Mouse (Mus musculus) frontal cortex, adult 2 months (tissue): ENCODE measurements at regions not wholly inside any gene's neighbourhood (a gene's known extent, or its start where the extent isn't known, plus 50 kb on each side); places are given as distances from the start of the nearest gene placed in this dataset.

Experiments
- DNase-seq, 2 experiments: peaks; one replicate each; pipeline ENCODE4 v3.0.0; 2022; ENCODE audit warnings: low spot score in 1 of 2; ENCODE audit errors: extremely low spot score in 1 of 2

GRCm38 (mm10) chr4:71839134-71839802 lies 81.5 kb upstream of the Gm11232 start:
- DNase-seq = peak in 1 of 2 experiments; percentile 4

GRCm38 (mm10) chr4:71835737-71836136 lies 78.0 kb upstream of the Gm11232 start:
- no peak for DNase-seq

GRCm38 (mm10) chr4:71811444-71811843 lies 53.7 kb upstream of the Gm11232 start:
- no peak for DNase-seq

GRCm38 (mm10) chr4:71808271-71808670 lies 50.5 kb upstream of the Gm11232 start:
- peak in 1 of 2 experiments; percentile 10 for DNase-seq
